Mouse (Mus musculus): ENCODE measurements at regions not wholly inside any gene's neighbourhood (a gene's known extent, or its start where the extent isn't known, plus 50 kb on each side); places are given as distances from the start of the nearest gene placed in this dataset.

- Histone ChIP-seq H3K4me3 (replicated peaks) (no peak overlapping the region), H3K9me3 (replicated peaks) (no peaks in the 10 kb centered on the region), H3K36me3 (replicated peaks) (no peaks in the 10 kb centered on the region), H3K4me1 (replicated peaks) (no peaks in the 10 kb centered on the region), H3K9ac (no peak overlapping the region), H3K27me3 (no peaks in the 10 kb centered on the region), H3K27ac (replicated peaks) (no peak overlapping the region), H3K4me2 (no peak overlapping the region)
- ATAC-seq (ENCODE audit: insufficient read depth) = no peak
- 35% methylated on average over 4 of the region's 4 CpGs for whole genome bisulfite sequencing (ENCODE audit: insufficient replicate concordance)
These were observed 967.0 kb upstream of the Lrrc6 start for GRCm38 (mm10) chr15:67467404-67468345.

GRCm38 (mm10) chr15:67462863-67463262 is 962.2 kb upstream of the Lrrc6 start:
- H3K36me3 ChIP-seq (replicated peaks) = no peaks in the 10 kb centered on the region
- H3K9ac ChIP-seq = no peak overlapping the region
- no peaks in the 10 kb centered on the region for H3K9me3 ChIP-seq (replicated peaks)
- 56% methylated on average over 3 of the region's 3 CpGs for WGBS (ENCODE audit: insufficient replicate concordance)
- no peaks in the 10 kb centered on the region for H3K4me1 ChIP-seq (replicated peaks)
- no peak overlapping the region for H3K4me3 ChIP-seq (replicated peaks)
- ATAC-seq (ENCODE audit: insufficient read depth) = no peak
- no peak overlapping the region for H3K4me2 ChIP-seq
- H3K27ac ChIP-seq (replicated peaks) = no peak overlapping the region
- H3K27me3 ChIP-seq = no peaks in the 10 kb centered on the region

- H3K27me3 ChIP-seq = no peaks in the 10 kb centered on the region
- H3K9me3 ChIP-seq (replicated peaks) = no peaks in the 10 kb centered on the region
- H3K27ac ChIP-seq (replicated peaks) = no peak overlapping the region
- no peak overlapping the region for H3K9ac ChIP-seq
- H3K4me2 ChIP-seq = no peak overlapping the region
- no peaks in the 10 kb centered on the region for H3K4me1 ChIP-seq (replicated peaks)
- no peaks in the 10 kb centered on the region for H3K36me3 ChIP-seq (replicated peaks)
- 9% methylated on average over 1 of the region's 1 CpGs for WGBS (ENCODE audit: insufficient replicate concordance)
- H3K4me3 ChIP-seq (replicated peaks) = no peak overlapping the region
- ATAC-seq (ENCODE audit: insufficient read depth) = no peak
These were observed 959.7 kb upstream of the Lrrc6 start for GRCm38 (mm10) chr15:67460384-67460783.

- Histone ChIP-seq H3K27ac (replicated peaks) (no peak overlapping the region), H3K4me2 (no peak overlapping the region), H3K9me3 (replicated peaks) (no peaks in the 10 kb centered on the region), H3K4me3 (replicated peaks) (no peak overlapping the region), H3K27me3 (no peaks in the 10 kb centered on the region), H3K4me1 (replicated peaks) (no peaks in the 10 kb centered on the region), H3K36me3 (replicated peaks) (no peaks in the 10 kb centered on the region), H3K9ac (no peak overlapping the region)
- 15% methylated on average over 2 of the region's 2 CpGs for WGBS (ENCODE audit: insufficient replicate concordance)
- ATAC-seq (ENCODE audit: insufficient read depth) = no peak
These were observed 933.6 kb upstream of the Lrrc6 start for GRCm38 (mm10) chr15:67434284-67434683.

GRCm38 (mm10) chr15:67423922-67424321 is 923.2 kb upstream of the Lrrc6 start:
- 11% methylated on average over 3 of the region's 3 CpGs for WGBS (ENCODE audit: insufficient replicate concordance)
- Histone ChIP-seq H3K9ac (no peak overlapping the region), H3K27me3 (no peaks in the 10 kb centered on the region), H3K27ac (replicated peaks) (no peak overlapping the region), H3K4me1 (replicated peaks) (no peaks in the 10 kb centered on the region), H3K4me3 (replicated peaks) (no peak overlapping the region), H3K4me2 (no peak overlapping the region), H3K36me3 (replicated peaks) (no peaks in the 10 kb centered on the region), H3K9me3 (replicated peaks) (no peaks in the 10 kb centered on the region)
- ATAC-seq (ENCODE audit: insufficient read depth) = peak; percentile 69

GRCm38 (mm10) chr15:67422277-67422953 is 921.7 kb upstream of the Lrrc6 start:
- Histone ChIP-seq H3K36me3 (replicated peaks) (no peaks in the 10 kb centered on the region), H3K9ac (no peak overlapping the region), H3K4me2 (no peak overlapping the region), H3K27ac (replicated peaks) (no peak overlapping the region), H3K27me3 (no peaks in the 10 kb centered on the region), H3K9me3 (replicated peaks) (no peaks in the 10 kb centered on the region), H3K4me3 (replicated peaks) (no peak overlapping the region), H3K4me1 (replicated peaks) (no peaks in the 10 kb centered on the region)
- ATAC-seq (ENCODE audit: insufficient read depth) = no peak
- 67% methylated on average over 8 of the region's 8 CpGs for WGBS (ENCODE audit: insufficient replicate concordance)

GRCm38 (mm10) chr15:67420776-67421175 is 920.1 kb upstream of the Lrrc6 start:
- Histone ChIP-seq H3K27ac (replicated peaks) (no peak overlapping the region), H3K9me3 (replicated peaks) (no peaks in the 10 kb centered on the region), H3K4me3 (replicated peaks) (no peak overlapping the region), H3K27me3 (no peaks in the 10 kb centered on the region), H3K4me2 (no peak overlapping the region), H3K4me1 (replicated peaks) (no peaks in the 10 kb centered on the region), H3K36me3 (replicated peaks) (no peaks in the 10 kb centered on the region), H3K9ac (no peak overlapping the region)
- WGBS (ENCODE audit: insufficient replicate concordance) = 67% methylated on average over 6 of the region's 6 CpGs
- ATAC-seq (ENCODE audit: insufficient read depth) = no peak

GRCm38 (mm10) chr15:67419733-67420132 is 919.0 kb upstream of the Lrrc6 start:
- 61% methylated on average over 1 of the region's 1 CpGs for WGBS (ENCODE audit: insufficient replicate concordance)
- no peak overlapping the region for H3K4me3 ChIP-seq (replicated peaks)
- H3K36me3 ChIP-seq (replicated peaks) = no peaks in the 10 kb centered on the region
- no peaks in the 10 kb centered on the region for H3K9me3 ChIP-seq (replicated peaks)
- no peaks in the 10 kb centered on the region for H3K27me3 ChIP-seq
- no peak for ATAC-seq (ENCODE audit: insufficient read depth)
- no peak overlapping the region for H3K4me2 ChIP-seq
- no peak overlapping the region for H3K27ac ChIP-seq (replicated peaks)
- H3K9ac ChIP-seq = no peak overlapping the region
- no peaks in the 10 kb centered on the region for H3K4me1 ChIP-seq (replicated peaks)

- no peaks in the 10 kb centered on the region for H3K36me3 ChIP-seq (replicated peaks)
- no peaks in the 10 kb centered on the region for H3K27me3 ChIP-seq
- no peak overlapping the region for H3K4me2 ChIP-seq
- no peaks in the 10 kb centered on the region for H3K4me1 ChIP-seq (replicated peaks)
- no peak overlapping the region for H3K9ac ChIP-seq
- WGBS (ENCODE audit: insufficient replicate concordance) = 71% methylated on average over 2 of the region's 2 CpGs
- no peak overlapping the region for H3K27ac ChIP-seq (replicated peaks)
- H3K9me3 ChIP-seq (replicated peaks) = no peaks in the 10 kb centered on the region
- no peak overlapping the region for H3K4me3 ChIP-seq (replicated peaks)
- no peak for ATAC-seq (ENCODE audit: insufficient read depth)
These were observed 917.0 kb upstream of the Lrrc6 start for GRCm38 (mm10) chr15:67417742-67418163.

- ATAC-seq (ENCODE audit: insufficient read depth) = no peak
- no peak overlapping the region for H3K4me3 ChIP-seq (replicated peaks)
- no peak overlapping the region for H3K9ac ChIP-seq
- WGBS (ENCODE audit: insufficient replicate concordance) = 52% methylated on average over 2 of the region's 2 CpGs
- H3K27ac ChIP-seq (replicated peaks) = no peak overlapping the region
- H3K36me3 ChIP-seq (replicated peaks) = no peaks in the 10 kb centered on the region
- no peaks in the 10 kb centered on the region for H3K27me3 ChIP-seq
- H3K9me3 ChIP-seq (replicated peaks) = no peaks in the 10 kb centered on the region
- no peaks in the 10 kb centered on the region for H3K4me1 ChIP-seq (replicated peaks)
- H3K4me2 ChIP-seq = no peak overlapping the region
These were observed 915.1 kb upstream of the Lrrc6 start for GRCm38 (mm10) chr15:67415840-67416239.

GRCm38 (mm10) chr15:67414371-67414930 is 913.7 kb upstream of the Lrrc6 start:
- Histone ChIP-seq H3K4me3 (replicated peaks) (no peak overlapping the region), H3K36me3 (replicated peaks) (no peaks in the 10 kb centered on the region), H3K27ac (replicated peaks) (no peak overlapping the region), H3K4me1 (replicated peaks) (peaks cover 4% of the 10 kb centered on the region), H3K27me3 (no peaks in the 10 kb centered on the region), H3K9ac (no peak overlapping the region), H3K9me3 (replicated peaks) (no peaks in the 10 kb centered on the region), H3K4me2 (no peak overlapping the region)
- no peak for ATAC-seq (ENCODE audit: insufficient read depth)
- WGBS (ENCODE audit: insufficient replicate concordance) = 30% methylated on average over 3 of the region's 3 CpGs
